Mouse (Mus musculus) liver, adult 2 months (tissue): ENCODE results near the gene Hcn1. TPM values are rescaled to one million over a fixed set of nuclear protein-coding genes. Genes with fewer than 3 reads are reported as not detected.
A peak's percentile ranks its signal among the peaks of the same experiment; 100 is the strongest.

ENCODE experiments used
- DNase-seq: peaks from one replicate; pipeline ENCODE4 v3.0.0-alpha.2; 2011; ENCODE audit warnings: low read depth, low spot score; ENCODE audit errors: extremely low read depth
- H3K27ac ChIP-seq: fragments of 200-500 bp; replicated peaks from 2 replicates; pipeline ENCODE4 v1.5.1; 2012; ENCODE audit warnings: low read depth, mild to moderate bottlenecking, control low read depth, inconsistent platforms, low read length; ENCODE audit not compliant: insufficient read depth
- H3K27me3 ChIP-seq: fragments of 200-500 bp; 2 replicates; pipeline ENCODE4 v1.6.1; 2012; ENCODE audit warnings: mild to moderate bottlenecking, moderate library complexity, low read length, inconsistent platforms; ENCODE audit not compliant: control insufficient read depth, insufficient read depth
- H3K36me3 ChIP-seq: fragments of 200-500 bp; 2 replicates; pipeline ENCODE4 v1.6.1; 2012; ENCODE audit warnings: low read length, inconsistent platforms; ENCODE audit not compliant: control insufficient read depth, insufficient read depth
- H3K4me1 ChIP-seq: fragments of 200-500 bp; 2 replicates; pipeline ENCODE4 v1.6.1; 2011; ENCODE audit warnings: low read length; ENCODE audit not compliant: control insufficient read depth, insufficient read depth
- H3K4me3 ChIP-seq: fragments of 200-500 bp; 2 replicates; pipeline ENCODE4 v1.5.1; 2011; ENCODE audit warnings: low read depth, mild to moderate bottlenecking, control low read depth, low read length, moderate library complexity; ENCODE audit not compliant: insufficient read depth
- H3K79me2 ChIP-seq: fragments of 200-500 bp; 2 replicates; pipeline ENCODE4 v1.6.1; 2012; ENCODE audit warnings: inconsistent platforms, mild to moderate bottlenecking, low read length, moderate library complexity; ENCODE audit not compliant: control insufficient read depth, insufficient read depth
- H3K9ac ChIP-seq: fragments of 200-500 bp; 2 replicates; pipeline ENCODE4 v1.6.1; 2012; ENCODE audit warnings: low read depth, mild to moderate bottlenecking, control low read depth, inconsistent platforms, low read length
- CTCF ChIP-seq: fragments of 200-500 bp; IDR thresholded peaks from 2 replicates; pipeline ENCODE4 v1.5.1; 2011; ENCODE audit warnings: low read depth, low read length, control low read depth
- POLR2A ChIP-seq: fragments of 200-500 bp; IDR thresholded peaks from 2 replicates; pipeline ENCODE4 v1.6.1; 2011; ENCODE audit warnings: low read length, control low read depth; ENCODE audit not compliant: insufficient read depth; ENCODE audit errors: extremely low read depth
- WGBS: fragments of 180-500 bp; shearing (Covaris S2); methylation state at CpG from one replicate; pipeline ENCODE4 v1.1.7; 2018; 5-methylcytosine and 5-hydroxymethylcytosine counted together
- polyA plus RNA-seq: library from polyadenylated mRNA; depleted of rRNA; stranded (reverse); fragments of >200 nt; gene quantifications from 2 replicates; pipeline ENCODE4 v1.2.3, GENCODE M21; 2012
- total RNA-seq: library from RNA; depleted of rRNA; stranded (reverse); fragments of >200 nt; gene quantifications from 2 replicates; pipeline ENCODE4 v1.2.3, GENCODE M21; 2014

Hcn1 gene
- total and polyA plus RNA-seq, 2 experiments, result 0.01 TPM; not detected in 1

- Histone ChIP-seq H3K79me2 (no peaks in the 10 kb centered on the region), H3K9ac (no peak overlapping the region), H3K27ac (no peak overlapping the region), H3K4me1 (no peaks in the 10 kb centered on the region), H3K27me3 (no peaks in the 10 kb centered on the region), H3K36me3 (no peaks in the 10 kb centered on the region), H3K4me3 (no peak overlapping the region)
- DNase-seq, result no peak
- TF ChIP-seq POLR2A, result no peak
- TF ChIP-seq CTCF, result no peak
- WGBS, result 76% methylated on average over 2 of the region's 2 CpGs
These were observed 55.4 kb downstream of the Hcn1 start for GRCm38 (mm10) chr13:117657501-117657900.

GRCm38 (mm10) chr13:117658414-117659175 lies 56.5 kb downstream of the Hcn1 start:
- Histone ChIP-seq H3K36me3 (no peaks in the 10 kb centered on the region), H3K9ac (no peak overlapping the region), H3K4me1 (no peaks in the 10 kb centered on the region), H3K27ac (no peak overlapping the region), H3K4me3 (no peak overlapping the region), H3K27me3 (no peaks in the 10 kb centered on the region), H3K79me2 (no peaks in the 10 kb centered on the region)
- 85% methylated on average over 17 of the region's 17 CpGs for WGBS
- TF ChIP-seq POLR2A (no peak), CTCF (no peak)
- DNase-seq, result no peak

- TF ChIP-seq CTCF (no peak), POLR2A (no peak)
- 56% methylated on average over 7 of the region's 7 CpGs for WGBS
- Histone ChIP-seq H3K4me3 (no peak overlapping the region), H3K9ac (no peak overlapping the region), H3K79me2 (no peaks in the 10 kb centered on the region), H3K27me3 (no peaks in the 10 kb centered on the region), H3K36me3 (no peaks in the 10 kb centered on the region), H3K4me1 (no peaks in the 10 kb centered on the region), H3K27ac (no peak overlapping the region)
- DNase-seq, result peak; percentile 59
These were observed 57.4 kb downstream of the Hcn1 start for GRCm38 (mm10) chr13:117659511-117659910.

GRCm38 (mm10) chr13:117662661-117663060 lies 60.5 kb downstream of the Hcn1 start:
- H3K27me3 ChIP-seq, result no peaks in the 10 kb centered on the region
- H3K27ac ChIP-seq, result no peak overlapping the region
- no peaks in the 10 kb centered on the region for H3K79me2 ChIP-seq
- no peaks in the 10 kb centered on the region for H3K4me1 ChIP-seq
- no peak for TF ChIP-seq CTCF
- TF ChIP-seq POLR2A, result no peak
- H3K36me3 ChIP-seq, result no peaks in the 10 kb centered on the region
- no peak for DNase-seq
- 53% methylated on average over 3 of the region's 3 CpGs for WGBS
- no peak overlapping the region for H3K9ac ChIP-seq
- no peak overlapping the region for H3K4me3 ChIP-seq

DNA sequence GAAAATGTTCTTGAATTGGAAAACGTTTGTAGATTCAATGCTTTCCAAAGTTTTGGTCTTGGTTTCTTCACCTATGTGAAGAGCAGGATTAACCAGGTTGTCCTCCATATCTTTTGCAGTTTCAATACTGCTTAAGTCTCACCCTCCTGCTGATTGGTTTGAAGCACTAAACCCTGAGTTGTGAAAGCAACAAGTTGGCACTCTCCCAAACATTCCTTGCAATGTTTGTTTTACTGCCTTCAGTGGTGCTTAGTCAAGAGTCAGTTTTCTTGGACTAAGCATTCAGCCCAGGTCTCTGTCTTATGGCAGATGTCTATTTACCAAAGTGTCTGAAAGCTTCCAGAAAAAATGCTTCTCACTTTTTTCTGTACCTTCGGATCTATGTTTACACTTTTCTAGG lies 67.2 kb downstream of the Hcn1 start:
- TF ChIP-seq CTCF (no peak), POLR2A (no peak)
- peak; percentile 93 for DNase-seq
- H3K4me3 ChIP-seq, result no peak overlapping the region
- H3K27me3 ChIP-seq, result no peaks in the 10 kb centered on the region
- no peak overlapping the region for H3K9ac ChIP-seq
- 14% methylated on average over 2 of the region's 2 CpGs for WGBS
- no peak overlapping the region for H3K27ac ChIP-seq
- no peaks in the 10 kb centered on the region for H3K79me2 ChIP-seq
- H3K36me3 ChIP-seq, result no peaks in the 10 kb centered on the region
- H3K4me1 ChIP-seq, result no peaks in the 10 kb centered on the region

- Histone ChIP-seq H3K27me3 (no peaks in the 10 kb centered on the region), H3K79me2 (no peaks in the 10 kb centered on the region), H3K36me3 (no peaks in the 10 kb centered on the region), H3K4me3 (no peak overlapping the region), H3K27ac (no peak overlapping the region), H3K9ac (no peak overlapping the region), H3K4me1 (no peaks in the 10 kb centered on the region)
- no peak for DNase-seq
- WGBS, result 97% methylated on average over 1 of the region's 1 CpGs
- no peak for TF ChIP-seq CTCF
- no peak for TF ChIP-seq POLR2A
These were observed 69.7 kb downstream of the Hcn1 start for GRCm38 (mm10) chr13:117671851-117672250.
